Mouse (Mus musculus): Measurements from ENCODE around the gene Znrf4.

DNA sequence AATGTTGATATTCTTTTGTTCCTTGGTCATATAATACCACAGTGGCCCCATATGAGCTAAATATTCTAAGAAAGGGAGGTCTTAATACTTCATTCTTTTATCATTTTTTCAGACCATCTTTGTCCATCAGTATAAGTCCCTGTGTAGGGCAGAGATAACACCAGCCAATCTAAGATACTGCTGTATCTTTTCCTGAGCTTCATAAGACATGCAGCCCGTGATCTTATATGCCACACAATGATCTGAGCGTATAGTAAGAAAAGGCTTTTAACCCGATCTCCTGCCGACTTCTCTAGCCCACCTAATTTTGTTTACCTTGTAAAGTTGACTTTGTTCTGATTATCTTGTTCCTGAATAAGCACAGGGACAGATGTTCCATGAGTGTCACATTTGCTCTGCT, 12.7 kb upstream of the Znrf4 start:
- no peak for TF ChIP-seq POLR2A (IDR thresholded peaks at IDR 0.05; ENCODE audit: extremely low read depth, insufficient read depth, low read length)
- no peak for TF ChIP-seq CTCF (IDR thresholded peaks at IDR 0.05; ENCODE audit: low read depth, low read length)
